Mouse (Mus musculus) erythroblast, embryonic 14.5 days (primary cell): ENCODE data around the gene Wdr63.

Source experiments
- GATA1 ChIP-seq: IDR thresholded peaks from 2 replicates; pipeline ENCODE4 v1.6.1; 2012; ENCODE audit warnings: low read length, inconsistent platforms, mixed read lengths
- TAL1 ChIP-seq: IDR thresholded peaks from 3 replicates; pipeline ENCODE4 v1.6.1; 2012; ENCODE audit warnings: low read length, inconsistent platforms, mixed read lengths

DNA sequence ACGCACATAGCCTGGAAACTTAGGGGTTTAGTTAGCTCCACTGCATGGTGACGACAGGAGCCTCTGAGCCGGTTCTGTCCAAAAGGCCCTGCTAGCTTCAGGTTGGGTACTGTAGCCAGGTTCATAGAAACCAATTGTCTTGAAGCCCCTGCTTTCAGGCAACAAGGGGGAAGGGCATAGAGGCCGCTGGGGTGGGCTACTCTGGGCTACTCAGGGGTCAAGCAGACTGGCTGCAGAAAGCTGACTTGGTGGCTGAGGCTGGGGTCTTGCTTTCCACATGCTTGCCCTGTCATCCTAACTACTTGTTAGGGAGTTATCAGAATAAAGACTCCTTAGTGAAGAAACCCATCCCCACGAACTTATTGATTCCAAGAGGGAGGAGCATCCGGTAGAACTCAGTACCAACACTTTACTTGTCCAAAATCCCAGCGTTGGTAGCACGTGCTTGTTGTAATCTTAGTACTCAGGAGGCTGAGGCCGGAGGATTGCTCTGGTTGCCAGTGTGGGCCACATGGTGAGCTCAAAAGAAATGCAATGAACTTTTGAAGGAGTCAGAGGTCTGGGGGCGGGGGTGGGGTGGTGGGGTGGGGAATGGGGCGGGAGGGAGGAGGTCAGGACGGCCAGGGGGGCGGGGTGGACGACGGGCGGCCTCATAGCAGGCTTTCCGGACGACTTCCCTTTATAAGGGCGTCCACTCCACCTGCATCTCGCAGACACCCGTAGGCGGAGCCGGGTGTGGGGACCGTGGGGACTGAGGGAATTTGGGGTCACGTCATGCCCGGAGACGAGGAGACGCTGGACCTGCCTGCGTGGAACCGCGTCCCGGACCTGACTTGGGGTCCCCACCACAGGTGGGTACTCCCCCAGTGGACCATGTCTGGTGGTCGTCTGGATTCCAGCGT, 41.5 kb upstream of the Wdr63 start, which contains the start of gene Mcoln2:
- TF ChIP-seq GATA1 (no peak), TAL1 (no peak)
